Mouse (Mus musculus): Measurements from ENCODE around the gene 4930544D05Rik. TPM values are rescaled to one million over a fixed set of nuclear protein-coding genes. Genes with fewer than 3 reads are reported as not detected.

4930544D05Rik gene
- polyA plus RNA-seq, 1 experiment, result not detected

DNA sequence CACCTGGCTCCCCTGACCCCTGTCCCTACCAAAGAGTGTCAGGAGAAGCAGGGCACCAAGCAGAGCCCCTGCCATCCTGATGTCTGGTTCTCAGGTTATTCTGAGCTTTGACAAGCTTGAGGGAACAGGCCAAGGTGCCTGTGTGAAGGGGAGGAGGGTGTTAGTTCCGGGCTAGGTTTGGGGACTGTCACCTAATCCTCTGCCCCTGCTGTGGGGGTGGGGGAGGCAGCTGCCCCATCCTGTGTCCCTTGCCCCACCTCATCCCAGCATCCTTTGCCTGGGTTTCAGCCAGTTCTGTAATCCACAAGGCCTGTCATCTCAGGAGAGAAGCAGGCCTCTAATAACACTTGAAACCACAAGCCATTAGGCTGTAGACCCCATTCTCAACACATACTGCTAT is 3.5 kb downstream of the 4930544D05Rik start, which contains the start of gene Chrne:
TSS of gene Chrne (minus strand) at position 116 of the 400 bp plus-strand sequence.
- TF ChIP-seq EP300 (IDR thresholded peaks at IDR 0.05; ENCODE audit: insufficient read depth, low read depth, low read length), result no peak
- TF ChIP-seq POLR2A (IDR thresholded peaks at IDR 0.05; ENCODE audit: insufficient read depth, low read length), result no peak
- TF ChIP-seq CTCF (IDR thresholded peaks at IDR 0.05; ENCODE audit: low read depth, low read length), result no peak
- Histone ChIP-seq H3K27me3 (ENCODE audit: control insufficient read depth, insufficient read depth, low read length, poor library complexity, severe bottlenecking) (no peaks in the 10 kb centered on the region), H3K4me3 (ENCODE audit: low read depth, low read length) (no peak within 1 kb of the TSS), H3K27ac (ENCODE audit: insufficient read depth, low read length) (no peak within 1 kb of the TSS), H3K9ac (ENCODE audit: low read depth, poor library complexity, severe bottlenecking) (no peak within 1 kb of the TSS), H3K9me3 (replicated peaks; ENCODE audit: control insufficient read depth, insufficient read depth, low read length, poor library complexity, severe bottlenecking) (no peaks in the 10 kb centered on the region), H3K36me3 (ENCODE audit: control insufficient read depth, insufficient read depth, low read length, poor library complexity, severe bottlenecking) (no peaks in the 10 kb centered on the region), H3K4me1 (ENCODE audit: control insufficient read depth, insufficient read depth, low read length) (no peaks in the 10 kb centered on the region)

DNA sequence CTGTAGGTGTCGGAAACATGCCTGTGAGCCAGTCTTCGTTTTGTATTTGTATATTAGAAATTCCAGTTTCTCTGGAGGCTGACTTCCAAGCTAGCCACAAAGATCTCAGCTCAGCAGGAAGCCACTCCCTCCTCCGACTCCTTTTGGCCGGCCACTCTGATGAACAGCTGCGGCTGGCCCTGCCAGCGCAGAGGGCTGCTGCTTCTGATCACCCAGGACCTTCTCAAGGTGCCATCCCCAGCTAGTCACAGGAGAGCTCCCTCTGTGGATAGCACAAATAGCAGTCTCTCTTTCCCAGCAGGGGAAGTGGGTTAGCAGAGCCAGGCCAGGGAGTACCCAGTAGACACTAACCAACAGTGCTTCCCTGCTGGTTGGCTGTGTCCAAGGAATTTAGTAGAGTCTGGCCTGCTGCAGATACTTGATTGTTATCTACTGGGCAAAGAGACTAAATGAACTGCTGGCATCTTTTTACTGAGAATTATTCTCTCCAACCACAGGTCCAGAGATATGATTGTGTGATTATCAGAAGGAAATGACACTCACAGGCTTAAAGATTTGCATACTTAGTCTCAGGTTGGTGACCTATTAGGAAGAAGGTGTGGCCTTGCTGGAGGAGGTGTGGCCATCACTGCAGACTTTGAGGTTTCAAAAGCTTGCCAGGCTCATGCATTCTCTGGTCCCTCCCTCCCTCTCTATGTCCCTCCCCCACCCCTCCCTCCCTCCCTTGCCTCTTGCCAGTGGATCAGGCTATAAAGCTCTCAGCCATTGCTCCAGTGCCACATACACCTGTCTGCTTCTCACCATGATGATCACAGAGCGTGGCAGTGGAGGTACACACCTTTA is 6.5 kb downstream of the 4930544D05Rik start:
- no peak overlapping the region for H3K27ac ChIP-seq (ENCODE audit: insufficient read depth, low read length)
- no peak overlapping the region for H3K4me3 ChIP-seq (ENCODE audit: low read depth, low read length)
- TF ChIP-seq CTCF (IDR thresholded peaks at IDR 0.05; ENCODE audit: low read depth, low read length) (no peak), POLR2A (IDR thresholded peaks at IDR 0.05; ENCODE audit: insufficient read depth, low read length) (no peak), EP300 (IDR thresholded peaks at IDR 0.05; ENCODE audit: insufficient read depth, low read depth, low read length) (no peak)

DNA sequence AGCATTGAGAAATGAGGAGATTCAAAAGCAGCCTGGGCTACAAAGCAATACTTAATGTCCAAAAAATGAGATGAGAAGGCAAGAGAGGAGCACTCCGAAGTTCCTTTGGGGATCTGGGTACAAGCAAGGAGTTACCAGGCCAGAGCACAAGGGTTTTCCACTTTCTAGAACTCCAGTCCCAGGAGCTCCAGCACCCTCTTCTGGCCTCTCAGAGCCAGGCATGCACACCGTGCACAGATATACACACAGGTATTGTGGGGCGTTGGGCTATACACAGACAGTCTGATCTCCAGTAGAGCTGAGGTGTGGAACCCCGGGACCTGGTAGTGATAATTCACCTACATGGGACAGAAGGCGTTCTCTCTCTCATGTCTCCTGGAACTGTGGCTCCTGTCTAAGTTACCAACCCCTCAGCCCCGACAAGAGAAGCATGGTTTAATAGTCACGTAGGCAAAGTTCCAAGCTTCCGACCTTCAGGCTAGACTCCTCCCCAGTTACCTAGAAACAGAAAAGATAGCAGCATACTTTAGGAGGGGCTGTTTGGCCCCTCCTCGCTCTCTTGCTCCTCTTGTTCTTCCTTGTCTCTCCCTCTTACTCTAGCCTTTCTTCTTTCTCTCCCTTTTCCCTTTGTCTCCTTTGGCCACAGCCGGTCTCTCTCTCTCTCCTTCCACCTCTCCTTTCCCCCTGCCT is 7.5 kb downstream of the 4930544D05Rik start:
- no peak overlapping the region for H3K4me3 ChIP-seq (ENCODE audit: low read depth, low read length)
- no peaks in the 10 kb centered on the region for H3K27me3 ChIP-seq (ENCODE audit: control insufficient read depth, insufficient read depth, low read length, poor library complexity, severe bottlenecking)
- no peaks in the 10 kb centered on the region for H3K9me3 ChIP-seq (replicated peaks; ENCODE audit: control insufficient read depth, insufficient read depth, low read length, poor library complexity, severe bottlenecking)
- H3K9ac ChIP-seq (ENCODE audit: low read depth, poor library complexity, severe bottlenecking), result no peak overlapping the region
- H3K27ac ChIP-seq (ENCODE audit: insufficient read depth, low read length), result no peak overlapping the region
- peaks cover 3% of the 10 kb centered on the region for H3K4me1 ChIP-seq (ENCODE audit: control insufficient read depth, insufficient read depth, low read length)
- no peaks in the 10 kb centered on the region for H3K36me3 ChIP-seq (ENCODE audit: control insufficient read depth, insufficient read depth, low read length, poor library complexity, severe bottlenecking)
- peak; percentile 74 for TF ChIP-seq CTCF (IDR thresholded peaks at IDR 0.05; ENCODE audit: low read depth, low read length)
- TF ChIP-seq EP300 (IDR thresholded peaks at IDR 0.05; ENCODE audit: insufficient read depth, low read depth, low read length), result no peak
- TF ChIP-seq POLR2A (IDR thresholded peaks at IDR 0.05; ENCODE audit: insufficient read depth, low read length), result no peak

More for the DNA sequence above, 6.5 kb downstream of the 4930544D05Rik start:
- Histone ChIP-seq H3K36me3 (ENCODE audit: control insufficient read depth, insufficient read depth, low read length, poor library complexity, severe bottlenecking) (no peaks in the 10 kb centered on the region), H3K9ac (ENCODE audit: low read depth, poor library complexity, severe bottlenecking) (no peak overlapping the region), H3K9me3 (replicated peaks; ENCODE audit: control insufficient read depth, insufficient read depth, low read length, poor library complexity, severe bottlenecking) (no peaks in the 10 kb centered on the region), H3K4me1 (ENCODE audit: control insufficient read depth, insufficient read depth, low read length) (peaks cover 3% of the 10 kb centered on the region), H3K27me3 (ENCODE audit: control insufficient read depth, insufficient read depth, low read length, poor library complexity, severe bottlenecking) (no peaks in the 10 kb centered on the region)

DNA sequence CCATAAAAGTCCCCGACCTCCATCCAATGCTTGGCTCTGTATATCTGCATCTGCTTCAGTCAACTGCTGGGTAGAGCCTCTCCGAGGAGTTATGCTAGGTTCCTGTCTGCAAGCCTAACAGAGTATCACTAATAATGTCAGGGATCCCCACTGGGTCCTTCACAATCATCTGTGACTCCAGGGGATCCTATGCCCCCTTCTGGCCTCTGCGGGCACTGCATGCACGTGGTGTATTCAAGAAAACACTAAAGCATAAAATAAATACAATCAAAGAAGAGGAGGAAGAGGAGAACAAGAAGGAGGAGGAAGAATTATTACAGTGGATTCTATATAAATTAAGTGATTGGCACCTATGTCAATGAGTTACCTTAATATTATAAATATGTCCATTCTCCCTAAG is 9.8 kb downstream of the 4930544D05Rik start:
- peaks cover 3% of the 10 kb centered on the region for H3K4me1 ChIP-seq (ENCODE audit: control insufficient read depth, insufficient read depth, low read length)
- H3K27me3 ChIP-seq (ENCODE audit: control insufficient read depth, insufficient read depth, low read length, poor library complexity, severe bottlenecking), result no peaks in the 10 kb centered on the region
- H3K4me3 ChIP-seq (ENCODE audit: low read depth, low read length), result no peak overlapping the region
- H3K27ac ChIP-seq (ENCODE audit: insufficient read depth, low read length), result no peak overlapping the region
- TF ChIP-seq CTCF (IDR thresholded peaks at IDR 0.05; ENCODE audit: low read depth, low read length), result peak; percentile 67
- TF ChIP-seq EP300 (IDR thresholded peaks at IDR 0.05; ENCODE audit: insufficient read depth, low read depth, low read length), result no peak
- no peaks in the 10 kb centered on the region for H3K9me3 ChIP-seq (replicated peaks; ENCODE audit: control insufficient read depth, insufficient read depth, low read length, poor library complexity, severe bottlenecking)
- H3K9ac ChIP-seq (ENCODE audit: low read depth, poor library complexity, severe bottlenecking), result no peak overlapping the region
- no peaks in the 10 kb centered on the region for H3K36me3 ChIP-seq (ENCODE audit: control insufficient read depth, insufficient read depth, low read length, poor library complexity, severe bottlenecking)

DNA sequence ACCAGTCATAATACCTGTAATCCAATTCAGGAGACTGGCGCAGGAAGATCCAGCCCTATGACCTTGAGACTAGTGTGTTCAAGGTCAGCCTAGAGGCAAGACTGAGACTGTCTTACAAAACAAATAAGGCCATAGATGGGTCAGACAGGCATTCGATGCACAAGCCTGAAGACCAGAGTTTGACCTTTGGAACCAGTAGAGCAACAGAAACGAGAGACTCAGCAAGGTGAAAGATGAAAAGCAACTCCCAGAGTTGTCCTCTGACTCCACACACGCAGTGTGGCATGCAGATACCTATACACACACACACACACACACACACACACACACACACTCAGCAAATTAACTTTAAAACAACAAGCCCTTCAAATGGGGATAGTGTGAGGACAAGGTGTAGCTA is 11.2 kb downstream of the 4930544D05Rik start:
- Histone ChIP-seq H3K4me3 (ENCODE audit: low read depth, low read length) (no peak overlapping the region), H3K36me3 (ENCODE audit: control insufficient read depth, insufficient read depth, low read length, poor library complexity, severe bottlenecking) (no peaks in the 10 kb centered on the region), H3K9me3 (replicated peaks; ENCODE audit: control insufficient read depth, insufficient read depth, low read length, poor library complexity, severe bottlenecking) (no peaks in the 10 kb centered on the region), H3K9ac (ENCODE audit: low read depth, poor library complexity, severe bottlenecking) (no peak overlapping the region), H3K27me3 (ENCODE audit: control insufficient read depth, insufficient read depth, low read length, poor library complexity, severe bottlenecking) (no peaks in the 10 kb centered on the region), H3K27ac (ENCODE audit: insufficient read depth, low read length) (peak overlapping the region; percentile 10; the same call in 1 of the 2 replicates), H3K4me1 (ENCODE audit: control insufficient read depth, insufficient read depth, low read length) (peaks cover 3% of the 10 kb centered on the region)
- TF ChIP-seq POLR2A (IDR thresholded peaks at IDR 0.05; ENCODE audit: insufficient read depth, low read length), result no peak
- no peak for TF ChIP-seq EP300 (IDR thresholded peaks at IDR 0.05; ENCODE audit: insufficient read depth, low read depth, low read length)
- TF ChIP-seq CTCF (IDR thresholded peaks at IDR 0.05; ENCODE audit: low read depth, low read length), result no peak

DNA sequence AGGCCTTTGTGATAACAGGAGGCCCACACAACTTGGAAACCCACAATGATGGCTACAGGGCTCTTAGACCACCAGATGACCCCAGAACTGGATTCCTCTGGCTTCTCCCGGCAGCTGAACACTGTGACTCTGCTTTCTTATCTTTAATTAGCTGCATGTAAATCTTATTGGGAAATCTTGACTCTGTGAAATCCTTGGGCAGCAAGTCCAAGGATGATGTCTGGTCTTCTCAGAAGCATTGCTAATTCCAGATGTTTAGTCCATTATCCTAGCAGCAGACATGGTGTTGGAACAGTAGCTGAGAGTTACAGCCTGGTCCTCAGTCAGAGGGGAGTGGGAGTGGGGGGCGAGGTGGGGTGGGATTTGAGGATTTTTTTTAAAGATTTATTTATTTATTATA is 12.8 kb downstream of the 4930544D05Rik start:
- H3K9ac ChIP-seq (ENCODE audit: low read depth, poor library complexity, severe bottlenecking), result no peak overlapping the region
- TF ChIP-seq CTCF (IDR thresholded peaks at IDR 0.05; ENCODE audit: low read depth, low read length), result no peak
- no peak for TF ChIP-seq EP300 (IDR thresholded peaks at IDR 0.05; ENCODE audit: insufficient read depth, low read depth, low read length)
- no peak for TF ChIP-seq POLR2A (IDR thresholded peaks at IDR 0.05; ENCODE audit: insufficient read depth, low read length)
- no peak overlapping the region for H3K27ac ChIP-seq (ENCODE audit: insufficient read depth, low read length)
- peaks cover 3% of the 10 kb centered on the region for H3K4me1 ChIP-seq (ENCODE audit: control insufficient read depth, insufficient read depth, low read length)
- no peaks in the 10 kb centered on the region for H3K36me3 ChIP-seq (ENCODE audit: control insufficient read depth, insufficient read depth, low read length, poor library complexity, severe bottlenecking)
- H3K9me3 ChIP-seq (replicated peaks; ENCODE audit: control insufficient read depth, insufficient read depth, low read length, poor library complexity, severe bottlenecking), result no peaks in the 10 kb centered on the region
- H3K27me3 ChIP-seq (ENCODE audit: control insufficient read depth, insufficient read depth, low read length, poor library complexity, severe bottlenecking), result no peaks in the 10 kb centered on the region
- no peak overlapping the region for H3K4me3 ChIP-seq (ENCODE audit: low read depth, low read length)

All from ES-Bruce4 (cell line).